In the genomic region with DNA sequence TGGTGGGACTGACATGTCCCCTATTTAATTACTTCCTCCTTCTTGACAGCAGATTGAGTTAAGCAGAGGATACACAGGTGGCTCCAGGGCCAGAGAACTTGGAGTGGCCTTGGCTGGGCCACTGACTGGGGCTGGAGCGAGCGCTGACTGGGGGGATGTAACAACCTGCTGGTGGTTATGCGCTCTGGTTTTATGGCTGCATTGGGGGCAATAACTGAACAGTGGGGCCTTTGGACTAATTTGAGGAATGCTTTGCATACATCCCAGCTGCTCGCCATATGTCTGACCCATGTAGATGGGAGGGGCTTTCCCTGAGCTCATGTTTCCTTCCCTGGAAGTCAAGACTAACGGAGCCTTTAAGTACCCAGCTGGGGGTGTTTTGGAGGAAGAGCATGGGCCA, we compare ENCODE assay signal across 17 mouse cellular contexts.
DNase-seq lines count a peak whose midpoint lies in the region; ATAC-seq and TF ChIP-seq lines count a peak whose summit lies in the region.
"Had no signal": no experiment of that assay in that cellular context is flagged by ENCODE, and none has a peak within 500 bp of the region (broad histone marks: within the 10 kb centered on the region; RNA-seq: fewer than 3 reads in every experiment).

No protein-coding gene starts in this region.

- peak; percentile 46; the same call in 1 of the 2 replicates for ATAC-seq in kidney, embryonic 16.5 days (ENCODE audit: low FRiP score, low TSS enrichment)
- ATAC-seq in neural tube, embryonic 13.5 days (ENCODE audit: low read depth), result peak; percentile 85
- no peak for ATAC-seq in megakaryocyte progenitor cell, adult 5-6 weeks (replicated peaks; ENCODE audit: poor library complexity)
- ATAC-seq: midbrain, embryonic 15.5 days had no signal

- 0 out of 2 replicates have a peak overlapping the region, but pooled peaks have one; percentile 10 for H3K4me2 ChIP-seq in kidney, embryonic 16.5 days (replicated peaks; ENCODE audit: low read depth, low read length)
- H3K4me2 ChIP-seq in neural tube, embryonic 13.5 days, result no peak overlapping the region
- H3K4me2 ChIP-seq: midbrain, embryonic 15.5 days; stomach, embryonic 15.5 days had no signal

- no peaks in the 10 kb centered on the region for H3K79me2 ChIP-seq in heart, adult 2 months (replicated peaks; ENCODE audit: control insufficient read depth, insufficient read depth, low read length)

- TF ChIP-seq CTCF in heart, adult 2 months (IDR thresholded peaks at IDR 0.05), result no peak
- no peak for TF ChIP-seq CTCF in gastrocnemius, adult 2 months (IDR thresholded peaks at IDR 0.05)

- H3K4me3 ChIP-seq in kidney, embryonic 16.5 days (ENCODE audit: low read length), result no peak overlapping the region
- no peak overlapping the region for H3K4me3 ChIP-seq in limb, embryonic 10.5 days
- no peak overlapping the region for H3K4me3 ChIP-seq in neural tube, embryonic 13.5 days
- H3K4me3 ChIP-seq in heart, adult 2 months, result no peak overlapping the region
- H3K4me3 ChIP-seq in gastrocnemius, adult 2 months, result no peak overlapping the region
- H3K4me3 ChIP-seq: midbrain, embryonic 15.5 days; stomach, embryonic 15.5 days had no signal

- no peak overlapping the region for H3K27ac ChIP-seq in kidney, embryonic 16.5 days (ENCODE audit: low read length)
- H3K27ac ChIP-seq in limb, embryonic 10.5 days, result no peak overlapping the region
- H3K27ac ChIP-seq in neural tube, embryonic 13.5 days (replicated peaks), result no peak overlapping the region
- H3K27ac ChIP-seq in heart, adult 2 months, result no peak overlapping the region
- H3K27ac ChIP-seq in gastrocnemius, adult 2 months, result no peak overlapping the region
- H3K27ac ChIP-seq: midbrain, embryonic 15.5 days; stomach, embryonic 15.5 days had no signal

- TF ChIP-seq POLR2A in heart, adult 2 months (IDR thresholded peaks at IDR 0.05; ENCODE audit: insufficient read depth, low read depth, low read length), result no peak

- 43% methylated on average over 5 of the region's 5 CpGs for WGBS in kidney, embryonic 16.5 days
- WGBS in limb, embryonic 10.5 days, result 21% methylated on average over 5 of the region's 5 CpGs
- 34% methylated on average over 5 of the region's 5 CpGs for WGBS in neural tube, embryonic 13.5 days
- 88% methylated on average over 5 of the region's 5 CpGs for WGBS in heart, adult 2 months

- no peaks in the 10 kb centered on the region for H3K9me3 ChIP-seq in kidney, embryonic 16.5 days (ENCODE audit: low read length)
- no peaks in the 10 kb centered on the region for H3K9me3 ChIP-seq in limb, embryonic 10.5 days (replicated peaks)
- H3K9me3 ChIP-seq in neural tube, embryonic 13.5 days, result no peaks in the 10 kb centered on the region
- H3K9me3 ChIP-seq: midbrain, embryonic 15.5 days; stomach, embryonic 15.5 days had no signal

- no peaks in the 10 kb centered on the region for H3K36me3 ChIP-seq in kidney, embryonic 16.5 days (ENCODE audit: insufficient read depth, low read length)
- no peaks in the 10 kb centered on the region for H3K36me3 ChIP-seq in limb, embryonic 10.5 days
- no peaks in the 10 kb centered on the region for H3K36me3 ChIP-seq in neural tube, embryonic 13.5 days
- no peaks in the 10 kb centered on the region for H3K36me3 ChIP-seq in heart, adult 2 months (ENCODE audit: control insufficient read depth, insufficient read depth, low read length)
- H3K36me3 ChIP-seq: midbrain, embryonic 15.5 days; stomach, embryonic 15.5 days had no signal

- TF ChIP-seq EP300 in heart, adult 2 months (IDR thresholded peaks at IDR 0.05; ENCODE audit: insufficient read depth, low read depth, low read length), result no peak

- 0 out of 2 replicates have a peak, but pooled peaks cover 4% of the 10 kb centered on the region for H3K27me3 ChIP-seq in kidney, embryonic 16.5 days (ENCODE audit: insufficient read depth, low read length)
- H3K27me3 ChIP-seq in limb, embryonic 10.5 days (ENCODE audit: low read depth, poor library complexity, severe bottlenecking), result peaks cover 46% of the 10 kb centered on the region
- no peaks in the 10 kb centered on the region for H3K27me3 ChIP-seq in neural tube, embryonic 13.5 days
- no peaks in the 10 kb centered on the region for H3K27me3 ChIP-seq in heart, adult 2 months (ENCODE audit: control insufficient read depth, insufficient read depth, low read length)
- H3K27me3 ChIP-seq: midbrain, embryonic 15.5 days; stomach, embryonic 15.5 days had no signal

- intact Hi-C loops in heart, adult 2 months (cut with DNase I), result loop anchor here (10.0 kb wide), 1 partner anchor 163 kb away; a partner anchor contains a TSS
- intact Hi-C loops in gastrocnemius, adult 2 months (cut with DNase I), result loop anchor here (10.0 kb wide), 1 partner anchor 163 kb away; a partner anchor contains a TSS

- no peaks in the 10 kb centered on the region for H3K4me1 ChIP-seq in kidney, embryonic 16.5 days (ENCODE audit: insufficient read depth, low read length)
- H3K4me1 ChIP-seq in limb, embryonic 10.5 days, result peaks cover 17% of the 10 kb centered on the region
- H3K4me1 ChIP-seq in neural tube, embryonic 13.5 days (replicated peaks), result peaks cover 9% of the 10 kb centered on the region; the same call in 1 of the 2 replicates
- H3K4me1 ChIP-seq in heart, adult 2 months (ENCODE audit: control insufficient read depth, insufficient read depth, low read length), result no peaks in the 10 kb centered on the region
- H3K4me1 ChIP-seq: midbrain, embryonic 15.5 days; stomach, embryonic 15.5 days had no signal

- H3K9ac ChIP-seq in kidney, embryonic 16.5 days (replicated peaks; ENCODE audit: low read length), result no peak overlapping the region
- H3K9ac ChIP-seq in neural tube, embryonic 13.5 days, result no peak overlapping the region
- no peak overlapping the region for H3K9ac ChIP-seq in heart, adult 2 months (ENCODE audit: low read depth, low read length)
- H3K9ac ChIP-seq: midbrain, embryonic 15.5 days; stomach, embryonic 15.5 days had no signal

- no peak for DNase-seq in kidney, postnatal 25 days
- DNase-seq in embryo, embryonic 9.5 days (ENCODE audit: extremely low spot score), result peak; percentile 7
- peak; percentile 74 for DNase-seq in limb, embryonic 10.5 days (ENCODE audit: low spot score)
- DNase-seq in heart, adult 2 months, result no peak
- no peak for DNase-seq in gastrocnemius, adult 2 months
- DNase-seq: adrenal gland, postnatal 25 days; cerebellum, postnatal 36 days; heart, postnatal 14 days; kidney, adult 11 months; lung, adult 18-20 months; lung, postnatal 4 days; thymus, postnatal 4 days had no signal

Comparison
In these comparisons a context has a peak if more than half of its experiments do, and no peak if none do; other contexts are left out.
1. DNase-seq: peak in embryo, embryonic 9.5 days (single experiment) and limb, embryonic 10.5 days (single experiment); none in kidney, postnatal 25 days (0 of 2), heart, adult 2 months (0 of 2) and gastrocnemius, adult 2 months (single experiment).